Mouse (Mus musculus): ENCODE measurements around the gene Atp8b5. TPM values are rescaled to one million over a fixed set of nuclear protein-coding genes. Genes with fewer than 3 reads are reported as not detected.

Atp8b5 gene
- total and polyA plus RNA-seq, 3 experiments = 0.08 to 0.14 TPM; not detected in 1

DNA sequence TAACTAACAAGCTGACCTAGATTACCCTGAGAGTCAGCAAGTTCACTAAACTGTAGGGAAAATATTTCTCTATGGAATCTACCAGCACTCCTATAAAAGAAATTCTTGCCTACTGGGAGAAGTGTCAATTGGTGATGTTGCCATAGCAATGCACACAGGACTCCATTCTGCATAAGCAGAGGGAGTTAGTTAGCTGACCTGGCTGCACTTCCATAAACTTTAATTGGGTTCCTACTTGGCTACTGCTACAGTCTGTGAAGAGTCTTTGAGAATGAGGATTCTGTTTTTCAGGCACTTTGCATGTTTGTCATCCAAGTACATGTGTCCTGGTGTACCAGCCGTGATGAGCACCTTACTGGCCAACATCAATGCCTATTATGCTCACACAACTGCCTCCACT, 26.2 kb upstream of the Atp8b5 start:
- intact Hi-C loops (cut with DNase I) = no loop called here
- Histone ChIP-seq H3K27ac (no peak overlapping the region), H3K79me2 (replicated peaks; ENCODE audit: control insufficient read depth, insufficient read depth, low read length) (no peaks in the 10 kb centered on the region), H3K36me3 (ENCODE audit: control insufficient read depth, insufficient read depth, low read length) (no peaks in the 10 kb centered on the region), H3K27me3 (ENCODE audit: control insufficient read depth, insufficient read depth, low read length) (no peaks in the 10 kb centered on the region), H3K4me3 (no peak overlapping the region), H3K9ac (ENCODE audit: low read depth, low read length) (no peak overlapping the region), H3K4me1 (ENCODE audit: control insufficient read depth, insufficient read depth, low read length) (no peaks in the 10 kb centered on the region)
- DNase-seq = no peak
- WGBS = 80% methylated on average over 1 of the region's 1 CpGs
- TF ChIP-seq EP300 (IDR thresholded peaks at IDR 0.05; ENCODE audit: insufficient read depth, low read depth, low read length) (no peak), POLR2A (IDR thresholded peaks at IDR 0.05; ENCODE audit: insufficient read depth, low read depth, low read length) (no peak), CTCF (IDR thresholded peaks at IDR 0.05) (no peak)

DNA sequence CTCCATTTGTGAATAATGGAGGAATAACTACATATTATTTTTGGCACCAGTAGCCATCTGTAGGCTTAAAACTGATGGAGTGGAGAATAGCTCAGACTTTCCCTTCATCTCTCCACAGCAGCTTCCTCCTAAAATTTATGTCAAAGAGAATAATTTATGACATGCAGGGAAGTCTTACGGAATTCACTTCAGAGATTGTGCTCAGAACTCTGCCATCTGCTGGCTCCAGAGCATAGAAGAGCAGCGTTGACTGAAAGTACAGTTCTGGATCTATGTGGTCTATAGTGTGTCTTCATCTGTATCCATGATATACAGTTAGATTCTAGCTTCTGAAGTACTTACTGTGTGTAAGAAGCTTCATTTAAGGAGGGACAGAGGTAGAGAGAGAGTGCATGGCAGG, 22.9 kb upstream of the Atp8b5 start:
- Histone ChIP-seq H3K9ac (ENCODE audit: low read depth, low read length) (no peak overlapping the region), H3K4me3 (no peak overlapping the region), H3K79me2 (replicated peaks; ENCODE audit: control insufficient read depth, insufficient read depth, low read length) (no peaks in the 10 kb centered on the region), H3K27ac (no peak overlapping the region), H3K27me3 (ENCODE audit: control insufficient read depth, insufficient read depth, low read length) (no peaks in the 10 kb centered on the region), H3K4me1 (ENCODE audit: control insufficient read depth, insufficient read depth, low read length) (no peaks in the 10 kb centered on the region), H3K36me3 (ENCODE audit: control insufficient read depth, insufficient read depth, low read length) (no peaks in the 10 kb centered on the region)
- WGBS = 55% methylated on average over 2 of the region's 2 CpGs
- intact Hi-C loops (cut with DNase I) = loop anchor here (2.0 kb wide), 1 partner anchor 197 kb away; the partner anchor contains the start of gene Fam214b
- no peak for DNase-seq
- TF ChIP-seq POLR2A (IDR thresholded peaks at IDR 0.05; ENCODE audit: insufficient read depth, low read depth, low read length) (no peak), EP300 (IDR thresholded peaks at IDR 0.05; ENCODE audit: insufficient read depth, low read depth, low read length) (no peak), CTCF (IDR thresholded peaks at IDR 0.05) (peak; percentile 48)

DNA sequence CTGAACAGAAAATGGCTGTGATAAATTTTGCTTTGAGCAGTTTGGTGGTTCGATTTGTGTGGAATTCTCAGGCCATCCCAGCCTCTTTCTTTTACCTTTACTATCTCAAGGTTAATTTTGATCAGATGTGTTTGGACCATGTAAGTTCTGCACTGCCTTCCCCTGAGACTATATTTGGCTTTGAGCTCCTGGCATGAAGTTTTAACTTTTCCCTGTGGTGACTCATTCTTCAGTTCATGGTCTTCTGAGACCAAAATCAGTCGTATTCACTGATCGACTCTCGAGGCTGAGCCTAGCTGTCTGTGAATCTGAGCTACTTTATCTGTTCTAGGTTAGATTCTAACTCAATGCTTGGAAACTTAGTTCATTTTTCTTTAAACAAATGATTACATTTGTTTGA, 21.2 kb upstream of the Atp8b5 start:
- no peak overlapping the region for H3K27ac ChIP-seq
- no peak for DNase-seq
- no peaks in the 10 kb centered on the region for H3K27me3 ChIP-seq (ENCODE audit: control insufficient read depth, insufficient read depth, low read length)
- no peaks in the 10 kb centered on the region for H3K79me2 ChIP-seq (replicated peaks; ENCODE audit: control insufficient read depth, insufficient read depth, low read length)
- no peaks in the 10 kb centered on the region for H3K4me1 ChIP-seq (ENCODE audit: control insufficient read depth, insufficient read depth, low read length)
- no peak for TF ChIP-seq CTCF (IDR thresholded peaks at IDR 0.05)
- TF ChIP-seq EP300 (IDR thresholded peaks at IDR 0.05; ENCODE audit: insufficient read depth, low read depth, low read length) = no peak
- TF ChIP-seq POLR2A (IDR thresholded peaks at IDR 0.05; ENCODE audit: insufficient read depth, low read depth, low read length) = no peak
- no peaks in the 10 kb centered on the region for H3K36me3 ChIP-seq (ENCODE audit: control insufficient read depth, insufficient read depth, low read length)
- H3K9ac ChIP-seq (ENCODE audit: low read depth, low read length) = no peak overlapping the region
- no peak overlapping the region for H3K4me3 ChIP-seq
- WGBS = 68% methylated on average over 4 of the region's 4 CpGs
- intact Hi-C loops (cut with DNase I) = loop anchor here (2.0 kb wide), 1 partner anchor 199 kb away; the partner anchor contains the start of gene Fam214b

DNA sequence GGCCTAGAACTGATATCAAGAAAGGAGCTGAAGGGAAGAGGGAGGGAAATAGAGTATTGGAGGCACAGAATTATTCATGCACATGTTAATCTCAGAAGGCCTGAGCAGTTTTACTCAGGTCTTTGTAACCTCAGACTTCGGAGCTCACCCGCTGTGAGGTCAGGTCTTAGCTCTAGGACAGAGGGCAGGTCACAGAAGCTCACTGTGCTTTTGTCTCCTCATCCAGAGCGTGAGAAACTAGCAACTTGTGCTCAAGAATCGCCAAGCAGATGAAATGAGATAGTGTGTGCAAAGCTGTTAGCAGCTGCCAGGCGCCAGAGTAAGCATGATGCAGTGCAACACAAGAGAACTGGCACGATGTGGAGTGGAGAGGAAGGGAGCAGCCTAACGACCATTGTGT, 18.9 kb upstream of the Atp8b5 start:
- intact Hi-C loops (cut with DNase I) = no loop called here
- Histone ChIP-seq H3K79me2 (replicated peaks; ENCODE audit: control insufficient read depth, insufficient read depth, low read length) (no peaks in the 10 kb centered on the region), H3K27ac (no peak overlapping the region), H3K4me1 (ENCODE audit: control insufficient read depth, insufficient read depth, low read length) (no peaks in the 10 kb centered on the region), H3K27me3 (ENCODE audit: control insufficient read depth, insufficient read depth, low read length) (no peaks in the 10 kb centered on the region), H3K9ac (ENCODE audit: low read depth, low read length) (no peak overlapping the region), H3K4me3 (no peak overlapping the region), H3K36me3 (ENCODE audit: control insufficient read depth, insufficient read depth, low read length) (no peaks in the 10 kb centered on the region)
- DNase-seq = no peak
- no peak for TF ChIP-seq CTCF (IDR thresholded peaks at IDR 0.05)
- no peak for TF ChIP-seq EP300 (IDR thresholded peaks at IDR 0.05; ENCODE audit: insufficient read depth, low read depth, low read length)
- TF ChIP-seq POLR2A (IDR thresholded peaks at IDR 0.05; ENCODE audit: insufficient read depth, low read depth, low read length) = no peak
- 80% methylated on average over 7 of the region's 7 CpGs for WGBS

DNA sequence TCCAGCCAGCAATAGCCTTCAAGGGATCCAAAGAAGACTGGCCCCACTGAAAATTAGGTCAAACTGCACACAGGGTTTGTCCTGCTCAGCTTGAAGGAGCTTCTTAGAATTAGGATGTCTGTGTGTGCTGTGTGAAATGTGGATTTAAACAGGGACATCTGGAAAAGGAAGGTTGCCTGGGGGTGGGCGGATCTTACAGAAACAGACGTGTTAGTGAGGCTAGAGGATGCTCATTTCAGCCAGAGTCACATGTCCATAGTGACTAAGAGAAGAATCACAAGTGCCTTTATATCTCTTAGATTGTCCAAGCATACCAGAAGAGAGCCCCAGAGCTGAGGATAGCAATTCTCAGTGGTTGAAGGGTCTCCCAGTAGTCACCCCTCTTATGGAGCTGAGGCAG, 18.1 kb upstream of the Atp8b5 start:
- Histone ChIP-seq H3K9ac (ENCODE audit: low read depth, low read length) (no peak overlapping the region), H3K4me1 (ENCODE audit: control insufficient read depth, insufficient read depth, low read length) (no peaks in the 10 kb centered on the region), H3K36me3 (ENCODE audit: control insufficient read depth, insufficient read depth, low read length) (no peaks in the 10 kb centered on the region), H3K27ac (no peak overlapping the region), H3K79me2 (replicated peaks; ENCODE audit: control insufficient read depth, insufficient read depth, low read length) (no peaks in the 10 kb centered on the region), H3K27me3 (ENCODE audit: control insufficient read depth, insufficient read depth, low read length) (no peaks in the 10 kb centered on the region), H3K4me3 (no peak overlapping the region)
- no peak for DNase-seq
- intact Hi-C loops (cut with DNase I) = no loop called here
- WGBS = 75% methylated on average over 2 of the region's 2 CpGs
- no peak for TF ChIP-seq CTCF (IDR thresholded peaks at IDR 0.05)
- no peak for TF ChIP-seq EP300 (IDR thresholded peaks at IDR 0.05; ENCODE audit: insufficient read depth, low read depth, low read length)
- no peak for TF ChIP-seq POLR2A (IDR thresholded peaks at IDR 0.05; ENCODE audit: insufficient read depth, low read depth, low read length)

DNA sequence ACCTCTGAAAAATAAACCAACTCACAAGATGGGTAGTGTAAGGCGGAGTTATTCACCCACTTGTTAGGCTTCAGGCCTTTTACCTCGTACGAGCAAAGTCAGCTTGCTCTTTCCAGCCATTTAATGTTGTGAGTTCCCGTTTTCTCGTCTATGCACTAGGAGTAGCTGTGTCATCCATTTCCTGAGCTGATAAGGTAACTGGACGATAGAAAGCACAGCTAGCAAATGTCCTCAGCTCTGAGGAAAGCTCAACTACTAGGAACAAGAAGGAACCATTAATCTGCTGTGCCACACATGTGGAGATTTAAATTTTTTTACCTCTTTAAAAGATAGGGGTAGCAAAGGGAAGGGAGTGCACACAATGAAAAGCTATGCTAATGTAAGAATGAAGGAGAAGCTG, 15.7 kb upstream of the Atp8b5 start:
- no peak for TF ChIP-seq EP300 (IDR thresholded peaks at IDR 0.05; ENCODE audit: insufficient read depth, low read depth, low read length)
- TF ChIP-seq POLR2A (IDR thresholded peaks at IDR 0.05; ENCODE audit: insufficient read depth, low read depth, low read length) = no peak
- TF ChIP-seq CTCF (IDR thresholded peaks at IDR 0.05) = no peak
- Histone ChIP-seq H3K36me3 (ENCODE audit: control insufficient read depth, insufficient read depth, low read length) (no peaks in the 10 kb centered on the region), H3K9ac (ENCODE audit: low read depth, low read length) (no peak overlapping the region), H3K27me3 (ENCODE audit: control insufficient read depth, insufficient read depth, low read length) (no peaks in the 10 kb centered on the region), H3K4me1 (ENCODE audit: control insufficient read depth, insufficient read depth, low read length) (no peaks in the 10 kb centered on the region), H3K79me2 (replicated peaks; ENCODE audit: control insufficient read depth, insufficient read depth, low read length) (no peaks in the 10 kb centered on the region), H3K4me3 (no peak overlapping the region), H3K27ac (no peak overlapping the region)
- 44% methylated on average over 6 of the region's 6 CpGs for WGBS
- intact Hi-C loops (cut with DNase I) = no loop called here
- DNase-seq = no peak
